Mouse (Mus musculus): ENCODE measurements around the gene Rbfox3.

Rbfox3 gene

GRCm38 (mm10) chr11:118553001-118553400 is 358.4 kb downstream of the Rbfox3 start:
- no peak for DNase-seq (ENCODE audit: low read depth, low spot score)

- DNase-seq (ENCODE audit: low read depth, low spot score), result peak; percentile 71
Measured at GRCm38 (mm10) chr11:118552478-118552877, 358.9 kb downstream of the Rbfox3 start.

GRCm38 (mm10) chr11:118551705-118552104 is 359.7 kb downstream of the Rbfox3 start:
- no peak for DNase-seq (ENCODE audit: low read depth, low spot score)

- peak; percentile 38 for DNase-seq (ENCODE audit: low read depth, low spot score)
Measured at GRCm38 (mm10) chr11:118550773-118551520, 360.4 kb downstream of the Rbfox3 start.

GRCm38 (mm10) chr11:118548242-118548641 is 363.2 kb downstream of the Rbfox3 start:
- no peak for DNase-seq (ENCODE audit: low read depth, low spot score)

- peak; percentile 66 for DNase-seq (ENCODE audit: low read depth, low spot score)
Measured at GRCm38 (mm10) chr11:118546269-118546668, 365.1 kb downstream of the Rbfox3 start.

- no peak for DNase-seq (ENCODE audit: low read depth, low spot score)
Measured at GRCm38 (mm10) chr11:118545690-118546089, 365.7 kb downstream of the Rbfox3 start.

GRCm38 (mm10) chr11:118544564-118544963 is 366.8 kb downstream of the Rbfox3 start:
- DNase-seq (ENCODE audit: low read depth, low spot score), result peak; percentile 69

GRCm38 (mm10) chr11:118542906-118543305 is 368.5 kb downstream of the Rbfox3 start:
- no peak for DNase-seq (ENCODE audit: low read depth, low spot score)

- DNase-seq (ENCODE audit: low read depth, low spot score), result peak; percentile 40
Measured at GRCm38 (mm10) chr11:118540411-118541026, 370.9 kb downstream of the Rbfox3 start.

GRCm38 (mm10) chr11:118538008-118538407 is 373.4 kb downstream of the Rbfox3 start:
- no peak for DNase-seq (ENCODE audit: low read depth, low spot score)

- peak; percentile 52 for DNase-seq (ENCODE audit: low read depth, low spot score)
Measured at GRCm38 (mm10) chr11:118534382-118535092, 376.9 kb downstream of the Rbfox3 start.

GRCm38 (mm10) chr11:118530313-118530712 is 381.1 kb downstream of the Rbfox3 start:
- DNase-seq (ENCODE audit: low read depth, low spot score), result no peak

GRCm38 (mm10) chr11:118528761-118529160 is 382.6 kb downstream of the Rbfox3 start:
- DNase-seq (ENCODE audit: low read depth, low spot score), result peak; percentile 66

- DNase-seq (ENCODE audit: low read depth, low spot score), result no peak
Measured at GRCm38 (mm10) chr11:118525059-118525458, 386.3 kb downstream of the Rbfox3 start.

- DNase-seq (ENCODE audit: low read depth, low spot score), result peak; percentile 77
Measured at GRCm38 (mm10) chr11:118523496-118524145, 387.8 kb downstream of the Rbfox3 start.

- DNase-seq (ENCODE audit: low read depth, low spot score), result no peak
Measured at GRCm38 (mm10) chr11:118520932-118521331, 390.5 kb downstream of the Rbfox3 start.

GRCm38 (mm10) chr11:118520251-118520650 is 391.1 kb downstream of the Rbfox3 start:
- DNase-seq (ENCODE audit: low read depth, low spot score), result no peak

- no peak for DNase-seq (ENCODE audit: low read depth, low spot score)
Measured at GRCm38 (mm10) chr11:118518743-118519142, 392.7 kb downstream of the Rbfox3 start.

GRCm38 (mm10) chr11:118517924-118518323 is 393.5 kb downstream of the Rbfox3 start:
- peak; percentile 49 for DNase-seq (ENCODE audit: low read depth, low spot score)

- no peak for DNase-seq (ENCODE audit: low read depth, low spot score)
Measured at GRCm38 (mm10) chr11:118512257-118512910, 399.0 kb downstream of the Rbfox3 start.
